Mouse (Mus musculus) forebrain, embryonic 11.5 days (tissue): ENCODE data around the gene Il20rb. TPM values are rescaled to one million over a fixed set of nuclear protein-coding genes. Genes with fewer than 3 reads are reported as not detected.

ENCODE experiments used
- ATAC-seq: fragments of 200-750 bp; cut with Nextera tagmentation; replicated peaks from 2 replicates; pipeline ENCODE4 v1.8.0; 2017; ENCODE audit warnings: moderate TSS enrichment; ENCODE audit not compliant: low FRiP score
- DNase-seq: peaks from one replicate; pipeline ENCODE4 v3.0.0-alpha.2; 2017; ENCODE audit warnings: low spot score
- H3K27ac ChIP-seq: fragments of 300-500 bp; sonication (generic); 2 replicates; pipeline ENCODE4 v1.5.1; 2014; ENCODE audit warnings: low read depth, low read length
- H3K27me3 ChIP-seq: fragments of 300-500 bp; sonication (generic); 2 replicates; pipeline ENCODE4 v1.6.1; 2014; ENCODE audit warnings: mild to moderate bottlenecking, low read length, mixed read lengths; ENCODE audit not compliant: control insufficient read depth, insufficient read depth
- H3K36me3 ChIP-seq: fragments of 300-500 bp; sonication (generic); 2 replicates; pipeline ENCODE4 v1.6.1; 2014; ENCODE audit warnings: mild to moderate bottlenecking, low read length, moderate library complexity, mixed read lengths; ENCODE audit not compliant: control insufficient read depth, insufficient read depth
- H3K4me1 ChIP-seq: fragments of 300-500 bp; sonication (generic); replicated peaks from 2 replicates; pipeline ENCODE4 v1.6.1; 2014; ENCODE audit warnings: low read length, mixed read lengths; ENCODE audit not compliant: control insufficient read depth, insufficient read depth
- H3K4me2 ChIP-seq: fragments of 300-500 bp; sonication (generic); 2 replicates; pipeline ENCODE4 v1.6.1; 2014; ENCODE audit warnings: low read depth, mild to moderate bottlenecking, low read length, moderate library complexity, mixed read lengths; ENCODE audit not compliant: severe bottlenecking
- H3K4me3 ChIP-seq: fragments of 300-500 bp; sonication (generic); 2 replicates; pipeline ENCODE4 v1.5.1; 2014; ENCODE audit warnings: low read depth, low read length
- H3K9ac ChIP-seq: fragments of 300-500 bp; sonication (generic); 2 replicates; pipeline ENCODE4 v1.6.1; 2014; ENCODE audit warnings: low read length
- H3K9me3 ChIP-seq: fragments of 300-500 bp; sonication (generic); 2 replicates; pipeline ENCODE4 v1.6.1; 2016; ENCODE audit warnings: low read length, mixed read lengths; ENCODE audit not compliant: control insufficient read depth
- WGBS: fragments of 180-500 bp; shearing (Covaris S2); extraction: QIAGEN DNeasy Blood & Tissue Kit; methylation state at CpG from one replicate; pipeline ENCODE4 v1.1.7; 2014; 5-methylcytosine and 5-hydroxymethylcytosine counted together
- polyA plus RNA-seq: library from polyadenylated mRNA; unstranded; fragments of >200 nt; fragmentation: Nextera tagmentation; extraction: Ambion mirVana; gene quantifications from 2 replicates; pipeline ENCODE4 v1.2.1, GENCODE M21; 2014

Gene Il20rb
- polyA plus RNA-seq, 1 experiment from 2014 or later = 1.0 TPM

GRCm38 (mm10) chr9:100467653-100468052, 18.9 kb downstream of the Il20rb start:
- Histone ChIP-seq H3K4me2 (no peak overlapping the region), H3K4me3 (no peak overlapping the region), H3K9me3 (no peaks in the 10 kb centered on the region), H3K9ac (no peak overlapping the region), H3K27me3 (no peaks in the 10 kb centered on the region), H3K36me3 (no peaks in the 10 kb centered on the region), H3K4me1 (no peaks in the 10 kb centered on the region), H3K27ac (no peak overlapping the region)
- WGBS = 83% methylated on average over 7 of the region's 7 CpGs
- DNase-seq (no peak), ATAC-seq (no peak)

- 80% methylated on average over 3 of the region's 3 CpGs for WGBS
Measured at GRCm38 (mm10) chr9:100466743-100467142, 19.8 kb downstream of the Il20rb start.

GRCm38 (mm10) chr9:100465988-100466387, 20.6 kb downstream of the Il20rb start:
- Histone ChIP-seq H3K4me1 (no peaks in the 10 kb centered on the region), H3K4me3 (no peak overlapping the region), H3K27me3 (no peaks in the 10 kb centered on the region), H3K36me3 (no peaks in the 10 kb centered on the region), H3K4me2 (no peak overlapping the region), H3K9me3 (no peaks in the 10 kb centered on the region), H3K27ac (no peak overlapping the region), H3K9ac (no peak overlapping the region)
- DNase-seq (peak; percentile 28), ATAC-seq (no peak)
- 95% methylated on average over 9 of the region's 9 CpGs for whole genome bisulfite sequencing

More at GRCm38 (mm10) chr9:100466743-100467142, 19.8 kb downstream of the Il20rb start:
- Histone ChIP-seq H3K9me3 (no peaks in the 10 kb centered on the region), H3K4me3 (no peak overlapping the region), H3K36me3 (no peaks in the 10 kb centered on the region), H3K27ac (no peak overlapping the region), H3K4me2 (no peak overlapping the region), H3K4me1 (no peaks in the 10 kb centered on the region), H3K27me3 (no peaks in the 10 kb centered on the region), H3K9ac (no peak overlapping the region)
- DNase-seq = no peak
- no peak for ATAC-seq

GRCm38 (mm10) chr9:100465380-100465779, 21.2 kb downstream of the Il20rb start:
- ATAC-seq (no peak), DNase-seq (peak; percentile 31)
- 92% methylated on average over 5 of the region's 5 CpGs for WGBS
- no peak overlapping the region for H3K4me2 ChIP-seq
- H3K27ac ChIP-seq = no peak overlapping the region
- no peaks in the 10 kb centered on the region for H3K36me3 ChIP-seq
- no peaks in the 10 kb centered on the region for H3K27me3 ChIP-seq
- H3K9me3 ChIP-seq = no peaks in the 10 kb centered on the region
- no peak overlapping the region for H3K9ac ChIP-seq
- no peaks in the 10 kb centered on the region for H3K4me1 ChIP-seq
- no peak overlapping the region for H3K4me3 ChIP-seq

- ATAC-seq = no peak
Measured at GRCm38 (mm10) chr9:100463771-100464170, 22.8 kb downstream of the Il20rb start.

GRCm38 (mm10) chr9:100462098-100462497, 24.5 kb downstream of the Il20rb start:
- no peaks in the 10 kb centered on the region for H3K9me3 ChIP-seq
- WGBS = 97% methylated on average over 4 of the region's 4 CpGs

More at GRCm38 (mm10) chr9:100463771-100464170, 22.8 kb downstream of the Il20rb start:
- Histone ChIP-seq H3K9me3 (no peaks in the 10 kb centered on the region), H3K4me1 (no peaks in the 10 kb centered on the region), H3K4me3 (no peak overlapping the region), H3K9ac (no peak overlapping the region), H3K27ac (no peak overlapping the region), H3K27me3 (no peaks in the 10 kb centered on the region), H3K4me2 (no peak overlapping the region), H3K36me3 (no peaks in the 10 kb centered on the region)
- peak; percentile 39 for DNase-seq
- WGBS = 94% methylated on average over 2 of the region's 2 CpGs

GRCm38 (mm10) chr9:100461671-100462070, 24.9 kb downstream of the Il20rb start:
- no peak overlapping the region for H3K4me2 ChIP-seq
- no peaks in the 10 kb centered on the region for H3K36me3 ChIP-seq
- no peak overlapping the region for H3K9ac ChIP-seq
- ATAC-seq (no peak), DNase-seq (peak; percentile 31)
- H3K27ac ChIP-seq = no peak overlapping the region
- H3K27me3 ChIP-seq = no peaks in the 10 kb centered on the region
- no peaks in the 10 kb centered on the region for H3K9me3 ChIP-seq
- 88% methylated on average over 9 of the region's 9 CpGs for WGBS
- no peak overlapping the region for H3K4me3 ChIP-seq
- H3K4me1 ChIP-seq = no peaks in the 10 kb centered on the region

More at GRCm38 (mm10) chr9:100462098-100462497, 24.5 kb downstream of the Il20rb start:
- DNase-seq (no peak), ATAC-seq (no peak)
- no peak overlapping the region for H3K9ac ChIP-seq
- no peaks in the 10 kb centered on the region for H3K27me3 ChIP-seq
- H3K36me3 ChIP-seq = no peaks in the 10 kb centered on the region
- H3K27ac ChIP-seq = no peak overlapping the region
- H3K4me1 ChIP-seq = no peaks in the 10 kb centered on the region
- no peak overlapping the region for H3K4me2 ChIP-seq
- H3K4me3 ChIP-seq = no peak overlapping the region

GRCm38 (mm10) chr9:100460203-100460602, 26.4 kb downstream of the Il20rb start:
- WGBS = 95% methylated on average over 9 of the region's 9 CpGs
- H3K27ac ChIP-seq = no peak overlapping the region
- ATAC-seq (no peak), DNase-seq (no peak)
- no peak overlapping the region for H3K4me2 ChIP-seq
- H3K36me3 ChIP-seq = no peaks in the 10 kb centered on the region
- no peaks in the 10 kb centered on the region for H3K9me3 ChIP-seq
- no peaks in the 10 kb centered on the region for H3K27me3 ChIP-seq
- no peak overlapping the region for H3K4me3 ChIP-seq
- H3K4me1 ChIP-seq = no peaks in the 10 kb centered on the region
- H3K9ac ChIP-seq = no peak overlapping the region

- H3K9ac ChIP-seq = no peak overlapping the region
- no peak overlapping the region for H3K27ac ChIP-seq
- no peak for ATAC-seq
- no peak overlapping the region for H3K4me2 ChIP-seq
- no peak for DNase-seq
- 92% methylated on average over 17 of the region's 17 CpGs for WGBS
- H3K9me3 ChIP-seq = no peaks in the 10 kb centered on the region
- no peaks in the 10 kb centered on the region for H3K36me3 ChIP-seq
- H3K4me3 ChIP-seq = no peak overlapping the region
- H3K4me1 ChIP-seq = no peaks in the 10 kb centered on the region; the same call in 1 of the 2 replicates
- no peaks in the 10 kb centered on the region for H3K27me3 ChIP-seq
Measured at GRCm38 (mm10) chr9:100457971-100458681, 28.5 kb downstream of the Il20rb start.
